ENCODE assay signal across 29 mouse cellular contexts in the genomic region with DNA sequence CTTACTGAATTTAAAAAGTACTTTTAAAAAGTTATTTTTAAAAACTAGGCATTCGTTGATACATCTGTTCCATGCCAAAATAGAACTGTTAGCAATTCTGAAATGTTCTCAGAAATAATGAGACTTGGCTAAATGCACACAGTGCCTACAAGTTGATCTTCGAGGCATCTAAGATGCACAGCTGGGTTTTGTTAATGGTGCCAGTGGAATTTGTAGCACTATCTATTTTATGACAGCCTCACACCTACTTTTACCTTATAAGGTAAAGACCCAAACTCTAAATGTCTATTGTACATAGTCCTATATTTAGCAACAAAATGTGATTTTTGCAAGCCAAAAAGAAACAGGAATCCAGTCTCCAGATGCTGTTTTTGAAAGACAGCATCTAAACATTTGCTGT. TPM values are rescaled to one million over a fixed set of nuclear protein-coding genes. Genes with fewer than 3 reads are reported as not detected.
DNase-seq lines count a peak whose midpoint lies in the region; ATAC-seq lines count a peak whose summit lies in the region.
"Had no signal": no experiment of that assay in that cellular context is flagged by ENCODE, and none has a peak within 500 bp of the region (broad histone marks: within the 10 kb centered on the region; RNA-seq: fewer than 3 reads in every experiment).

No protein-coding gene starts in this region.

- DNase-seq in frontal cortex, postnatal 10 days (ENCODE audit: low spot score in 2 of 2): no peak
- no peak for DNase-seq in lung, postnatal 14 days
- DNase-seq in midbrain, embryonic 11.5 days (ENCODE audit: low spot score, missing footprints): peak; percentile 57
- DNase-seq in retina, embryonic 14.5 days (ENCODE audit: low spot score): no peak
- DNase-seq: adrenal gland, postnatal 10 days; adrenal gland, postnatal 36 days; B cell, adult 2 months; cerebellum, adult 11 months; cerebellum, adult 2 months; cerebellum, adult 9-11 months; cerebellum, postnatal 25 days; gastrocnemius, postnatal 25 days; heart, adult 18-20 months; heart, postnatal 10 days; heart, postnatal 36 days had no signal

- no peaks in the 10 kb centered on the region for H3K27me3 ChIP-seq in lung, embryonic 15.5 days
- no peaks in the 10 kb centered on the region for H3K27me3 ChIP-seq in midbrain, embryonic 11.5 days (ENCODE audit: control insufficient read depth, insufficient read depth, low read length)
- H3K27me3 ChIP-seq in midbrain, embryonic 13.5 days: no peaks in the 10 kb centered on the region
- H3K27me3 ChIP-seq: CH12.LX; embryonic facial prominence, embryonic 12.5 days; embryonic facial prominence, embryonic 15.5 days; forebrain, embryonic 15.5 days; heart, embryonic 12.5 days; heart, embryonic 15.5 days; hindbrain, embryonic 13.5 days; Patski had no signal

- no peak overlapping the region for H3K9ac ChIP-seq in lung, embryonic 15.5 days
- no peak overlapping the region for H3K9ac ChIP-seq in midbrain, embryonic 11.5 days (ENCODE audit: low read length)
- no peak overlapping the region for H3K9ac ChIP-seq in midbrain, embryonic 13.5 days (replicated peaks)
- H3K9ac ChIP-seq: embryonic facial prominence, embryonic 12.5 days; embryonic facial prominence, embryonic 15.5 days; forebrain, embryonic 15.5 days; heart, embryonic 12.5 days; heart, embryonic 15.5 days; hindbrain, embryonic 13.5 days had no signal

- ATAC-seq in frontal cortex, adult (ENCODE audit: low TSS enrichment): peak; percentile 69
- ATAC-seq in lung, embryonic 15.5 days (ENCODE audit: borderline replicate concordance, extremely low read depth, low FRiP score, low TSS enrichment): peak; percentile 91
- no peak for ATAC-seq in midbrain, embryonic 11.5 days (ENCODE audit: low FRiP score)
- ATAC-seq in midbrain, embryonic 13.5 days: no peak
- ATAC-seq: forebrain, embryonic 15.5 days; hindbrain, embryonic 16.5 days; Patski had no signal

- no peak overlapping the region for H3K4me2 ChIP-seq in lung, embryonic 15.5 days
- H3K4me2 ChIP-seq in midbrain, embryonic 11.5 days: no peak overlapping the region
- H3K4me2 ChIP-seq in midbrain, embryonic 13.5 days (replicated peaks): no peak overlapping the region
- H3K4me2 ChIP-seq: embryonic facial prominence, embryonic 12.5 days; embryonic facial prominence, embryonic 15.5 days; forebrain, embryonic 15.5 days; heart, embryonic 12.5 days; heart, embryonic 15.5 days; hindbrain, embryonic 13.5 days had no signal

- peak overlapping the region; percentile 69; the same call in 1 of the 2 replicates for H3K27ac ChIP-seq in lung, embryonic 15.5 days
- no peak overlapping the region for H3K27ac ChIP-seq in midbrain, embryonic 11.5 days (ENCODE audit: low read depth, low read length)
- no peak overlapping the region for H3K27ac ChIP-seq in midbrain, embryonic 13.5 days
- H3K27ac ChIP-seq: embryonic facial prominence, embryonic 12.5 days; embryonic facial prominence, embryonic 15.5 days; forebrain, embryonic 15.5 days; heart, embryonic 15.5 days; hindbrain, embryonic 10.5 days; hindbrain, embryonic 13.5 days had no signal

- no peaks in the 10 kb centered on the region for H3K9me3 ChIP-seq in lung, embryonic 15.5 days
- H3K9me3 ChIP-seq in midbrain, embryonic 11.5 days (ENCODE audit: control insufficient read depth, low read length): no peaks in the 10 kb centered on the region
- no peaks in the 10 kb centered on the region for H3K9me3 ChIP-seq in midbrain, embryonic 13.5 days
- H3K9me3 ChIP-seq: embryonic facial prominence, embryonic 12.5 days; embryonic facial prominence, embryonic 15.5 days; forebrain, embryonic 15.5 days; heart, embryonic 12.5 days; heart, embryonic 15.5 days; hindbrain, embryonic 10.5 days; hindbrain, embryonic 13.5 days had no signal

- no peak overlapping the region for H3K4me3 ChIP-seq in lung, embryonic 15.5 days
- no peak overlapping the region for H3K4me3 ChIP-seq in midbrain, embryonic 11.5 days (ENCODE audit: low read depth, low read length)
- no peak overlapping the region for H3K4me3 ChIP-seq in midbrain, embryonic 13.5 days (replicated peaks)
- H3K4me3 ChIP-seq: embryonic facial prominence, embryonic 12.5 days; embryonic facial prominence, embryonic 15.5 days; forebrain, embryonic 15.5 days; heart, embryonic 12.5 days; heart, embryonic 15.5 days; hindbrain, embryonic 10.5 days; hindbrain, embryonic 13.5 days had no signal

- WGBS in lung, embryonic 15.5 days: 37% methylated on average over 2 of the region's 2 CpGs
- WGBS in midbrain, embryonic 11.5 days: 84% methylated on average over 2 of the region's 2 CpGs
- 87% methylated on average over 2 of the region's 2 CpGs for WGBS in midbrain, embryonic 13.5 days

- H3K36me3 ChIP-seq in lung, embryonic 15.5 days: no peaks in the 10 kb centered on the region
- H3K36me3 ChIP-seq in midbrain, embryonic 11.5 days (ENCODE audit: control insufficient read depth, insufficient read depth, low read length): no peaks in the 10 kb centered on the region
- H3K36me3 ChIP-seq in midbrain, embryonic 13.5 days: no peaks in the 10 kb centered on the region
- H3K36me3 ChIP-seq: embryonic facial prominence, embryonic 12.5 days; embryonic facial prominence, embryonic 15.5 days; forebrain, embryonic 15.5 days; G1E; heart, embryonic 12.5 days; heart, embryonic 15.5 days; hindbrain, embryonic 10.5 days; hindbrain, embryonic 13.5 days had no signal

- H3K4me1 ChIP-seq in lung, embryonic 15.5 days: peaks cover 3% of the 10 kb centered on the region; the same call in 1 of the 2 replicates
- H3K4me1 ChIP-seq in midbrain, embryonic 11.5 days (ENCODE audit: control insufficient read depth, insufficient read depth, low read length): no peaks in the 10 kb centered on the region
- no peaks in the 10 kb centered on the region for H3K4me1 ChIP-seq in midbrain, embryonic 13.5 days (replicated peaks)
- H3K4me1 ChIP-seq: embryonic facial prominence, embryonic 12.5 days; embryonic facial prominence, embryonic 15.5 days; forebrain, embryonic 15.5 days; heart, embryonic 12.5 days; heart, embryonic 15.5 days; hindbrain, embryonic 10.5 days; hindbrain, embryonic 13.5 days had no signal

RNA-seq across cellular contexts. Expression of a gene that starts 21.0 kb away (rescaled TPM):
- 149 and 153 TPM in 2 replicates for polyA plus RNA-seq in lung, embryonic 15.5 days (2015; fragmentation: Nextera tagmentation; extraction: Ambion mirVana)
- 103 and 126 TPM in 2 replicates for polyA plus RNA-seq in midbrain, embryonic 11.5 days (2014; fragmentation: Nextera tagmentation; extraction: Ambion mirVana)
- 86.9 and 105 TPM in 2 replicates for polyA plus RNA-seq in midbrain, embryonic 13.5 days (2015; fragmentation: Nextera tagmentation; extraction: Ambion mirVana)
- polyA plus RNA-seq: G1E had no signal

Comparison
In these comparisons a context has a peak if more than half of its experiments do, and no peak if none do; other contexts are left out.
1. ATAC-seq: peak in frontal cortex, adult (single experiment) and lung, embryonic 15.5 days (single experiment); none in midbrain, embryonic 11.5 days (single experiment) and midbrain, embryonic 13.5 days (single experiment).